In the genomic region with DNA sequence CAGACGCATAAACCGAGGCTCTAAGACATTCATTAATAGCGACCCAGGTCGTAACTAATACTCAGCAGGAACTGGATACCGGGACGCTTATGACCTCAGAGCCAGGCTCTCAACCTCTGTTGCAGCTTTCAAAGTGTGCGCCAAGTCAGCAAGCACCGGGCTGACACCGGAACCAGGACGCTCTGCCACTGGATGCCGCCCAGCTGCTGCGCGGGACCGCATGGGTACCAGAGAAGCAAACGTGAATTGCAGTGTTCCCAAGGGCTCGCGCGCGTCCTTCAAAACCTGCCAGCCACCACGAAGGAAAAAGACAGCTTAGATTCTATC, we compare ENCODE assay signal across 8 mouse cellular contexts. TPM values are rescaled to one million over a fixed set of nuclear protein-coding genes. Genes with fewer than 3 reads are reported as not detected.
DNase-seq lines count a peak whose midpoint lies in the region; ATAC-seq and TF ChIP-seq lines count a peak whose summit lies in the region.

No protein-coding gene starts in this region.

- peak; percentile 18 for DNase-seq in gastrocnemius, postnatal 14 days
- no peak for DNase-seq in gastrocnemius, postnatal 25 days
- DNase-seq in Muller cell, postnatal 12 days (ENCODE audit: inconsistent ontology term), result peak; percentile 32
- DNase-seq in right cerebral cortex, postnatal 4 days, result peak; percentile 49
- no peak for DNase-seq in urinary bladder, adult 18-20 months (ENCODE audit: low spot score in 2 of 2)

- H3K4me3 ChIP-seq in forebrain, embryonic 13.5 days, result peak overlapping the region; percentile 74
- peak overlapping the region; percentile 59 for H3K4me3 ChIP-seq in intestine, postnatal 0 days (ENCODE audit: low read depth, low read length)
- H3K4me3 ChIP-seq in lung, embryonic 15.5 days, result peak overlapping the region; percentile 79

- intact Hi-C loops in gastrocnemius, postnatal 14 days (cut with DNase I; ENCODE audit: low total_unique reads), result no loop called here

- peak overlapping the region; percentile 93 for H3K4me2 ChIP-seq in forebrain, embryonic 13.5 days
- H3K4me2 ChIP-seq in intestine, postnatal 0 days (replicated peaks; ENCODE audit: low read depth), result peak overlapping the region; percentile 98
- peak overlapping the region; percentile 96 for H3K4me2 ChIP-seq in lung, embryonic 15.5 days

- no peaks in the 10 kb centered on the region for H3K9me3 ChIP-seq in forebrain, embryonic 13.5 days (replicated peaks)
- no peaks in the 10 kb centered on the region for H3K9me3 ChIP-seq in intestine, postnatal 0 days (ENCODE audit: control insufficient read depth)
- no peaks in the 10 kb centered on the region for H3K9me3 ChIP-seq in lung, embryonic 15.5 days

- H3K4me1 ChIP-seq in forebrain, embryonic 13.5 days, result peaks cover 38% of the 10 kb centered on the region
- H3K4me1 ChIP-seq in intestine, postnatal 0 days (replicated peaks; ENCODE audit: control insufficient read depth, insufficient read depth, low read length), result peaks cover 4% of the 10 kb centered on the region
- H3K4me1 ChIP-seq in lung, embryonic 15.5 days, result peaks cover 23% of the 10 kb centered on the region

- H3K27ac ChIP-seq in forebrain, embryonic 13.5 days, result peak overlapping the region; percentile 91
- H3K27ac ChIP-seq in intestine, postnatal 0 days (ENCODE audit: low read depth, low read length), result no peak overlapping the region
- H3K27ac ChIP-seq in lung, embryonic 15.5 days, result no peak overlapping the region

- TF ChIP-seq CTCF in intestine, postnatal 0 days (IDR thresholded peaks at IDR 0.05; ENCODE audit: low read depth), result no peak

- ATAC-seq in forebrain, embryonic 13.5 days, result no peak
- no peak for ATAC-seq in intestine, postnatal 0 days
- ATAC-seq in lung, embryonic 15.5 days (ENCODE audit: borderline replicate concordance, extremely low read depth, low FRiP score, low TSS enrichment), result no peak

- H3K36me3 ChIP-seq in forebrain, embryonic 13.5 days (ENCODE audit: poor library complexity, severe bottlenecking), result peaks cover 9% of the 10 kb centered on the region
- no peaks in the 10 kb centered on the region for H3K36me3 ChIP-seq in intestine, postnatal 0 days (ENCODE audit: control insufficient read depth, insufficient read depth)
- no peaks in the 10 kb centered on the region for H3K36me3 ChIP-seq in lung, embryonic 15.5 days

- WGBS in forebrain, embryonic 13.5 days, result under 1% methylated on average over 20 of the region's 20 CpGs
- WGBS in intestine, postnatal 0 days, result 3% methylated on average over 20 of the region's 20 CpGs
- WGBS in lung, embryonic 15.5 days, result 2% methylated on average over 20 of the region's 20 CpGs

- H3K27me3 ChIP-seq in forebrain, embryonic 13.5 days, result no peaks in the 10 kb centered on the region
- H3K27me3 ChIP-seq in intestine, postnatal 0 days (replicated peaks; ENCODE audit: control insufficient read depth, insufficient read depth, low read length), result no peaks in the 10 kb centered on the region
- H3K27me3 ChIP-seq in lung, embryonic 15.5 days, result peaks cover 15% of the 10 kb centered on the region; the same call in 1 of the 2 replicates

- peak overlapping the region; percentile 89 for H3K9ac ChIP-seq in forebrain, embryonic 13.5 days
- H3K9ac ChIP-seq in intestine, postnatal 0 days (ENCODE audit: low read depth, low read length), result 0 out of 2 replicates have a peak overlapping the region, but pooled peaks have one; percentile 7
- peak overlapping the region; percentile 65 for H3K9ac ChIP-seq in lung, embryonic 15.5 days

RNA-seq across cellular contexts. Expression of gene Tiam1, which starts 1.4 kb away (rescaled TPM):
- 1 to 10 TPM; 4.7 to 7.1 TPM for total RNA-seq in gastrocnemius, postnatal 14 days (2021)
- total RNA-seq in gastrocnemius, postnatal 25 days (2021), result 1 to 10 TPM; 4.4 to 5.3 TPM
- polyA plus RNA-seq in forebrain, embryonic 13.5 days (2015; fragmentation: Nextera tagmentation; extraction: Ambion mirVana), result 25.6 and 29.4 TPM in 2 replicates
- polyA plus RNA-seq in intestine, postnatal 0 days (2015; fragmentation: Nextera tagmentation; extraction: Ambion mirVana), result 3.0 and 3.3 TPM in 2 replicates
- polyA plus RNA-seq in lung, embryonic 15.5 days (2015; fragmentation: Nextera tagmentation; extraction: Ambion mirVana), result 10.8 and 13.6 TPM in 2 replicates

Comparison
In these comparisons a context has a peak if more than half of its experiments do, and no peak if none do; other contexts are left out.
1. DNase-seq: peak in gastrocnemius, postnatal 14 days (single experiment), Muller cell, postnatal 12 days (single experiment) and right cerebral cortex, postnatal 4 days (single experiment); none in gastrocnemius, postnatal 25 days (single experiment) and urinary bladder, adult 18-20 months (0 of 2).
2. H3K9ac ChIP-seq: peak in every context shown above with its lines; median percentile 89 in forebrain, embryonic 13.5 days; 65 in lung, embryonic 15.5 days; 7 in intestine, postnatal 0 days.
3. Peak in every context shown above with its lines, with median percentiles within 50 percentile points of each other: H3K4me2 ChIP-seq and H3K4me3 ChIP-seq.